Mouse (Mus musculus) cerebellum, adult 11 months (tissue): ENCODE data around the gene Nprl3.
A peak's percentile ranks its signal among the peaks of the same experiment; 100 is the strongest.
"Not testable (repeated sequence)": the region's sequence is repeated elsewhere in the genome, so short reads cannot be mapped to it uniquely, and the experiment has no call there.

Experiments
- DNase-seq: peaks from one replicate; pipeline ENCODE4 v3.0.0; 2022

Gene Nprl3

GRCm38 (mm10) chr11:32283091-32283777 lies 15.7 kb upstream of the Nprl3 start, which contains the start of gene Hba-a1:
Gene Hba-a1 (plus strand): TSS chr11:32283511.
- not testable (repeated sequence) for DNase-seq

GRCm38 (mm10) chr11:32281416-32282144 lies 14.1 kb upstream of the Nprl3 start:
- DNase-seq = no peak

GRCm38 (mm10) chr11:32280646-32281045 lies 13.1 kb upstream of the Nprl3 start:
- no peak for DNase-seq

GRCm38 (mm10) chr11:32278458-32278957 lies 11.0 kb upstream of the Nprl3 start:
- no peak for DNase-seq

GRCm38 (mm10) chr11:32277736-32278457 lies 10.4 kb upstream of the Nprl3 start:
- no peak for DNase-seq

GRCm38 (mm10) chr11:32276347-32276746 lies 8.8 kb upstream of the Nprl3 start, which contains the start of gene Hba-x:
Gene Hba-x (plus strand): TSS chr11:32276400.
- no peak for DNase-seq

- DNase-seq = no peak
Observed at GRCm38 (mm10) chr11:32271178-32271577, 3.7 kb upstream of the Nprl3 start.

- DNase-seq = no peak
Observed at GRCm38 (mm10) chr11:32268952-32269351, 1.4 kb upstream of the Nprl3 start.

GRCm38 (mm10) chr11:32267964-32268363 lies 457 bp upstream of the Nprl3 start:
- DNase-seq = peak; percentile 15

- no peak for DNase-seq
Observed at GRCm38 (mm10) chr11:32266776-32267175, 731 bp downstream of the Nprl3 start.

- DNase-seq = no peak
Observed at GRCm38 (mm10) chr11:32266194-32266593, 1.3 kb downstream of the Nprl3 start.

- no peak for DNase-seq
Observed at GRCm38 (mm10) chr11:32265117-32265738, 2.3 kb downstream of the Nprl3 start.

- DNase-seq = no peak
Observed at GRCm38 (mm10) chr11:32262674-32263415, 4.7 kb downstream of the Nprl3 start.

GRCm38 (mm10) chr11:32256566-32256965 lies 10.9 kb downstream of the Nprl3 start:
- no peak for DNase-seq

GRCm38 (mm10) chr11:32256146-32256545 lies 11.4 kb downstream of the Nprl3 start:
- DNase-seq = no peak

- DNase-seq = no peak
Observed at GRCm38 (mm10) chr11:32253121-32253520, 14.4 kb downstream of the Nprl3 start.

GRCm38 (mm10) chr11:32250880-32251763 lies 16.4 kb downstream of the Nprl3 start:
- no peak for DNase-seq

GRCm38 (mm10) chr11:32248350-32248749 lies 19.2 kb downstream of the Nprl3 start:
- no peak for DNase-seq

GRCm38 (mm10) chr11:32247068-32247467 lies 20.4 kb downstream of the Nprl3 start:
- no peak for DNase-seq

GRCm38 (mm10) chr11:32245614-32246013 lies 21.9 kb downstream of the Nprl3 start:
- no peak for DNase-seq

- no peak for DNase-seq
Observed at GRCm38 (mm10) chr11:32244617-32245016, 22.9 kb downstream of the Nprl3 start.
